Mouse (Mus musculus): ENCODE measurements around the gene Fetub. TPM values are rescaled to one million over a fixed set of nuclear protein-coding genes. Genes with fewer than 3 reads are reported as not detected.

Fetub gene
- polyA plus RNA-seq, 1 experiment from 2014 or later = 7.3 TPM

DNA sequence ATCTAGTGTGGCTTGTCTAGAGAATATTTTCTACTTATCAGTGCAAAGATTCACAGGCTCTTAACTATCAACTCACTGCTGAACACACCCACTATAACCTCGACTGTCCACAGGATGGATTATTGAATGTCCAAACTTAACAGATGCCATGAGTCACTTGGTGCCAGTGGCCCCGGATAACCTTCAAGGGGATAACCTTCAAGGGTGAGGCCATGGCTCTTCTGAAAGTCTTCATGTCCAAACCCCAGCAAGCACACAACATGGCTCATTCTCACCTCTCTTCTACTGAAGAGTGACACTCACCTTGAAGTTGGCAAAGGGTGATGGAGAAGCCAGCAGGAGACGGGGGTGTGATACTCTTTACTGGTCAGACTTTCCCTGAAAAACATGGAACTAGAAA, 31.4 kb upstream of the Fetub start:
- Histone ChIP-seq H3K4me1 (replicated peaks) (peaks cover 36% of the 10 kb centered on the region), H3K9me3 (replicated peaks) (no peaks in the 10 kb centered on the region), H3K9ac (no peak overlapping the region), H3K4me3 (replicated peaks) (no peak overlapping the region), H3K27me3 (no peaks in the 10 kb centered on the region), H3K27ac (replicated peaks) (peak overlapping the region; percentile 61), H3K4me2 (peak overlapping the region; percentile 32), H3K36me3 (replicated peaks) (no peaks in the 10 kb centered on the region)
- ATAC-seq (ENCODE audit: insufficient read depth) = 0 out of 2 replicates have a peak, but pooled peaks have one; percentile 14
- 44% methylated on average over 3 of the region's 3 CpGs for WGBS (ENCODE audit: insufficient replicate concordance)

DNA sequence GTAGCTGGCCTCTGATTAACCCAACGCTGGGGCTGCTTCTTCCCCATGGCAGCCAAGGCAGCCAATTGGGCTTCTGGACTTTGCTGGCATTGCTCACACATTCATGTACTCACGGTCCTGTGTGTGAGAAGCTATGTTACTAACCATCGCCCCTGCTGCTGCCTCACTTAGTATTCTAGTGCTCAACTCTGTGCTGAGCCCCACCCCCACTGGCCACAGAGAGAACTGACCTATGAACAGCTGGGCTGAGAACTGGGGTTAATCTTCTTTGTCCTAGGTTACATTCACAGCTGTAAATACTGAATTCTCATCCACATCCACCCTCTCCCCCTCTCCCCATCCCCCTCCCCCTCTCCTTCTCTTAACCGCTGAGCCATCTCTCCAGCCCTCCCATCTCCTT, 29.3 kb upstream of the Fetub start:
- Histone ChIP-seq H3K27me3 (no peaks in the 10 kb centered on the region), H3K4me2 (no peak overlapping the region), H3K4me3 (replicated peaks) (no peak overlapping the region), H3K27ac (replicated peaks) (no peak overlapping the region; the same call in 1 of the 2 replicates), H3K9ac (no peak overlapping the region), H3K36me3 (replicated peaks) (no peaks in the 10 kb centered on the region), H3K4me1 (replicated peaks) (peaks cover 22% of the 10 kb centered on the region), H3K9me3 (replicated peaks) (no peaks in the 10 kb centered on the region)
- WGBS (ENCODE audit: insufficient replicate concordance) = 52% methylated on average over 4 of the region's 4 CpGs
- no peak for ATAC-seq (ENCODE audit: insufficient read depth)

DNA sequence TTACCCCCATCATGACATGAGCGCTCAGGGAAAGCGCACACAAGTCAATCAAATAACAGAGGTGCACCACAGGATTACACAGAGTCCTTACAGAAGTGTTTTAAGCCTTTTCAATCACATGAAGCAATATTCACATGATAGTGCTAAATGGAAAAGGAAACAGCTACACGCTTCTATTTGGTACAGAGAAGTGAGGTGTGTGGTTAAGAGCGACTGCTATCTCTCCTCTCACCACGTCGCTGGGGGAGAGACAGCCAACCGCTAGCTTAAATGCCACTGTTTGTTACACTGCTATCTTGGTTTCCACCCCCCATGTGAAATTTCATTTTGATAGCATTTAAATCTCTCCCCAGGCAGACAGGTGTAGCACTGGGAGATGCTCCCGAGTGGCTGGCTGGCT, 28.4 kb upstream of the Fetub start:
- peaks cover 22% of the 10 kb centered on the region for H3K4me1 ChIP-seq (replicated peaks)
- no peak overlapping the region for H3K4me2 ChIP-seq
- no peaks in the 10 kb centered on the region for H3K27me3 ChIP-seq
- H3K9me3 ChIP-seq (replicated peaks) = no peaks in the 10 kb centered on the region
- ATAC-seq (ENCODE audit: insufficient read depth) = no peak
- no peaks in the 10 kb centered on the region for H3K36me3 ChIP-seq (replicated peaks)
- 38% methylated on average over 8 of the region's 8 CpGs for WGBS (ENCODE audit: insufficient replicate concordance)
- H3K9ac ChIP-seq = no peak overlapping the region
- H3K27ac ChIP-seq (replicated peaks) = no peak overlapping the region
- no peak overlapping the region for H3K4me3 ChIP-seq (replicated peaks)

DNA sequence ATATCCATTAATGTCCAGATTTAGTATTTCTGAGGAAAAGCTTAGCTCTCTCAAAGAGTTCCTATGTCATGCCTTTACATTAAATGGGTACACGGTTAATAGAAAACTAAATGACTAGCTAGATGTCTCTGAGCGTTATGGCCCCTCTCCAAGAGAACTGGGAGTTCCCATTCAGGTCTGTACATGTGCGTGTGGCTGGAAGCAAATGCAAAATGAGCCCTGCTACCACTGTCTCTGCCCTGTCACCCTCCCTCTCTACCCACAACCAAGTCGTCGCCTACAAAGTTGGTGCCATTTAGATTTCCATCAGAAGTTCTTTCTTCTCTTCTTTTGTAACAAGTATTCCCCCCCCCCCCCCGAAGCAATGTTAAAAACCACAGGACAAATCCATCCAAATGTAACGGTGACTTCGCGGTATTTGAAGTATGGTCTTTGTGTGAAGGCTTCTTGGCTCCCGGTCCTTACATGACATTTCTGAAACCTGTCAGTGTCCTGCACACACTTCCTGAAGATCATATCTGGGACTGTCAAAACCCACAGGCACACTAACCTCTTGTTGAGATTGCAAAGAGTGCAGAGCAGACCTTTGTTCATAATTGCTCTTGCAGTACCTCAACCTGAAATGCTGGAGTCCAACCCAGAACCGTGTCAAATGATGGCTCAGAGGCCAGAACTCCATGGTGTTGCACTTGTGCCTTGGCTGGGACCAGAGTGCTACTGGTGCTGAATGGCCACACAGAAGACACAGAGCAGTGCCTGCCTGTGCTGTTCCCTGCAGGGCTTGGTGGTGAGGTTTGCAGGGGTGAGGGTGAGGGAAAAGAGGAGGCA, 27.2 kb upstream of the Fetub start, which contains the start of gene Ahsg:
Gene Ahsg (plus strand): TSS at position 595 of the 828 bp plus-strand sequence.
- WGBS (ENCODE audit: insufficient replicate concordance) = 36% methylated on average over 11 of the region's 11 CpGs
- H3K36me3 ChIP-seq (replicated peaks) = no peaks in the 10 kb centered on the region
- H3K9me3 ChIP-seq (replicated peaks) = no peaks in the 10 kb centered on the region
- peak within 1 kb of the TSS; percentile 34 for H3K4me3 ChIP-seq (replicated peaks)
- no peaks in the 10 kb centered on the region for H3K27me3 ChIP-seq
- H3K4me2 ChIP-seq = no peak within 1 kb of the TSS
- ATAC-seq (ENCODE audit: insufficient read depth) = no peak
- no peak within 1 kb of the TSS for H3K9ac ChIP-seq
- peaks cover 16% of the 10 kb centered on the region for H3K4me1 ChIP-seq (replicated peaks)
- peak within 1 kb of the TSS; percentile 84 for H3K27ac ChIP-seq (replicated peaks)

DNA sequence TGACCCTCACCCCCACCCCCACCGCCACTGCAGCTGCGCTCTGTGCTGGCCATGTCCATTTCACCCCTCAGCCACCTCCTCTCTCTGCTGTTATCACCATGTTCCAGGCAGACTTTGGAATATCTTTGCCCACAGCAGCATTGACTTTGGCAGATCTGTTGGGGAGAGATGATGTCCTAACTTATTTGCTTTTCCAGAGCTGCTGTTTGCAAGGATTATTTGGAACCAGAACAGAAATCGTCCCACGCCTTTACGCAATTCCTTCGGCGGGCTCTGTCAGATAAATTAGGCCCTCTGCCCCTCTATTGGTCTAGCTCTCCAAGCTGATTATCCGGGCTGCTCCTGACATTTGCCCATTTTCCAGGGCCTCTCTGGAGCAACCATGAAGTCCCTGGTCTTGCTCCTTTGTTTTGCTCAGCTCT, 26.4 kb upstream of the Fetub start:
- H3K27me3 ChIP-seq = no peaks in the 10 kb centered on the region
- peaks cover 16% of the 10 kb centered on the region for H3K4me1 ChIP-seq (replicated peaks)
- H3K9me3 ChIP-seq (replicated peaks) = no peaks in the 10 kb centered on the region
- H3K27ac ChIP-seq (replicated peaks) = peak overlapping the region; percentile 84
- H3K36me3 ChIP-seq (replicated peaks) = no peaks in the 10 kb centered on the region
- ATAC-seq (ENCODE audit: insufficient read depth) = peak; percentile 63
- 66% methylated on average over 8 of the region's 8 CpGs for WGBS (ENCODE audit: insufficient replicate concordance)
- peak overlapping the region; percentile 34 for H3K4me3 ChIP-seq (replicated peaks)
- H3K9ac ChIP-seq = no peak overlapping the region
- no peak overlapping the region for H3K4me2 ChIP-seq

DNA sequence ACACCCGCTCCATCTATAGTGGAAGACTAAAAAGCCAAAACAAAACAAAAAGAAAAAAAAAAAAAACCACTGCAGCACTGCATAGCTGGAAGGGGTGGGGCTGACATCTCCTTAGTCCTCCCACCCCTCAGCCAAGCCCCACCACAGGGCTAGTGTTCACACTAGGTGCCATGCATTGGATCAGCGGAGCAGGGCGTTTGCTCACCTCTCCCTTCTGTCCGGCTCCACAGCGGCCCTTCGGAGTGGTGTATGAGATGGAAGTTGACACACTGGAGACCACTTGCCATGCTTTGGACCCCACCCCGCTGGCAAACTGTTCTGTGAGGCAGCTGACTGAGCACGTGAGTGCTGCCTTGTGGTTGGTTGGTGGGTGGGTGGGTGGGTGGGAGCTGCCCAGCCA, 24.0 kb upstream of the Fetub start:
- Histone ChIP-seq H3K4me3 (replicated peaks) (0 out of 2 replicates have a peak overlapping the region, but pooled peaks have one; percentile 5), H3K9me3 (replicated peaks) (no peaks in the 10 kb centered on the region), H3K27ac (replicated peaks) (peak overlapping the region; percentile 24; the same call in 1 of the 2 replicates), H3K4me1 (replicated peaks) (peaks cover 16% of the 10 kb centered on the region), H3K27me3 (no peaks in the 10 kb centered on the region), H3K9ac (no peak overlapping the region), H3K4me2 (0 out of 2 replicates have a peak overlapping the region, but pooled peaks have one; percentile 23), H3K36me3 (replicated peaks) (no peaks in the 10 kb centered on the region)
- peak; percentile 19; the same call in 1 of the 2 replicates for ATAC-seq (ENCODE audit: insufficient read depth)
- 61% methylated on average over 8 of the region's 8 CpGs for WGBS (ENCODE audit: insufficient replicate concordance)

DNA sequence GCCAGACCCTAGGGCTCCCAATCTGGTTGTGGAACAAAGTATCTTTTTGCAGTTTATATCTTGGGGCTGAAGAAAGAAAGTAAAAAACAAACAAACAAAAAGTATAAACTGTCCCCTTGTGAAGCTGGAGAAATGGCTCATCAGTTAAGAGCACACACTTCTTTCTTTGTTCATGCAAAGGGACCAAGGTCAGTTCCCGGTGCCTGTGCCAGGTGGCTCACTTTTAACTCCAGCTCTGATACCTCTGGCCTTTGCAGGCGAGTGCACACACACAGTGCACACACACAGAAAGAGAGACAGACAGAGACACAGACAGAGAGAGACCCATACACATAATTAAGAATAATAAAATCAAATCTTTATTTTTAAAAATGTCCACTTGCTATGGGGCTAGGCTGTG, 21.5 kb upstream of the Fetub start:
- no peak for ATAC-seq (ENCODE audit: insufficient read depth)
- no peaks in the 10 kb centered on the region for H3K36me3 ChIP-seq (replicated peaks)
- no peaks in the 10 kb centered on the region for H3K27me3 ChIP-seq
- WGBS (ENCODE audit: insufficient replicate concordance) = 32% methylated on average over 2 of the region's 2 CpGs
- H3K9ac ChIP-seq = no peak overlapping the region
- no peak overlapping the region for H3K4me3 ChIP-seq (replicated peaks)
- H3K9me3 ChIP-seq (replicated peaks) = no peaks in the 10 kb centered on the region
- no peak overlapping the region for H3K27ac ChIP-seq (replicated peaks)
- no peak overlapping the region for H3K4me2 ChIP-seq
- no peaks in the 10 kb centered on the region for H3K4me1 ChIP-seq (replicated peaks)

DNA sequence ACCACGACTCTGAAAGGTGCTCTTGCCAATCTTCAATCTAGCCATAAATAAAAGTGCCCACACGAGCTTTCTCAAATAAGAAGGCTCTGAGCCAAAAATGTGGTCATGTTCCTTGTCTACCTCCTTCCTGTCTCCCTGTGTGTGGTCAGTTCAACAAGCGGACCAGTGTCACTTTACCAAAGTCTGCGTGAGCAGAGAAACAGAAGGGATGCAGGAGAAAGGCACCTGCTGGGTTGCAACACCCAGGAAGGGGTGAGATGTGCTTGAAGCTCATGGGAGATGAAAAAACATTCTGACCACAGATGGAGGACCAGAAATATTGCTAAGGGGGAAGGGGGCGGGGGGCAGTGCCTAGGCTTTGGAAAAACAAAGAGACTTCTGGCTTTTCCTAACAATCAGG, 18.8 kb upstream of the Fetub start:
- WGBS (ENCODE audit: insufficient replicate concordance) = 27% methylated on average over 5 of the region's 5 CpGs
- no peak overlapping the region for H3K27ac ChIP-seq (replicated peaks)
- H3K4me3 ChIP-seq (replicated peaks) = no peak overlapping the region
- no peak overlapping the region for H3K9ac ChIP-seq
- H3K4me1 ChIP-seq (replicated peaks) = no peaks in the 10 kb centered on the region
- no peaks in the 10 kb centered on the region for H3K9me3 ChIP-seq (replicated peaks)
- no peak overlapping the region for H3K4me2 ChIP-seq
- ATAC-seq (ENCODE audit: insufficient read depth) = peak; percentile 16; the same call in 1 of the 2 replicates
- no peaks in the 10 kb centered on the region for H3K27me3 ChIP-seq
- H3K36me3 ChIP-seq (replicated peaks) = no peaks in the 10 kb centered on the region

DNA sequence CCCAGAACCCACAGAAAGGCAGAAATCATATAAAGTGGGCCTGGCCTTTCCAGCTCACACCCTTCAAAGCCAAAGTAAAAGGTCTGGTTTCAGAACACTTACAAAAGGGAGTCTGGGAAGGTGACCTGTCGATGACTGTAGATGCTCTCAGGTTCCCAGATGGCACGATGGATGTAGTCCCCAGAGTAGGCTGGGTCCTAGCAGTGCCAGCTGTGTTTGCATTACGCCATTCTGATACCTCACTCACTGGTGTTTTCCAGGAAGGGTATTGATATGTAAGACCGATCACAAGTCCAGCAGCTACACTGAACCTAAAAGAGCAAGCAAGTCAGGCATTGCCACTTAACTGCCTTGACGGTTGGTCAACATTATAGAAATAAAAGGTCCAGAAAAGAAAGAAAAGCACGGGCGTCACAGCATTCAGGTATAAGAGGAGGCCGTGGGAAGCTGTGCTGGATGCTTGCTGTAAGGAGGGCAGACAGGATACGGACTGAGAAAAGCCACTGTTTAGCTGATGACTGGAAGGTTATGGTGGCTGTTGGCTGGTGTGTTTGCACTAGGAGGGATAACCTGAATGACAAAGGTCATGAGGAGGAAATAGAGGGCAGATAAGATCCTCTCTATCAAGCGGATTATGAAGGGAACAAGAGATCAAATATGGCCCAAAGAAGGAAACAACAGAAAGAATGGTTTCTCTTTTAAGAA, 18.1 kb upstream of the Fetub start:
- H3K9me3 ChIP-seq (replicated peaks) = no peaks in the 10 kb centered on the region
- H3K4me1 ChIP-seq (replicated peaks) = no peaks in the 10 kb centered on the region
- H3K27me3 ChIP-seq = no peaks in the 10 kb centered on the region
- no peak overlapping the region for H3K4me2 ChIP-seq
- no peak overlapping the region for H3K9ac ChIP-seq
- H3K27ac ChIP-seq (replicated peaks) = no peak overlapping the region
- H3K36me3 ChIP-seq (replicated peaks) = no peaks in the 10 kb centered on the region
- H3K4me3 ChIP-seq (replicated peaks) = no peak overlapping the region
- peak; percentile 62 for ATAC-seq (ENCODE audit: insufficient read depth)
- WGBS (ENCODE audit: insufficient replicate concordance) = 55% methylated on average over 10 of the region's 10 CpGs

DNA sequence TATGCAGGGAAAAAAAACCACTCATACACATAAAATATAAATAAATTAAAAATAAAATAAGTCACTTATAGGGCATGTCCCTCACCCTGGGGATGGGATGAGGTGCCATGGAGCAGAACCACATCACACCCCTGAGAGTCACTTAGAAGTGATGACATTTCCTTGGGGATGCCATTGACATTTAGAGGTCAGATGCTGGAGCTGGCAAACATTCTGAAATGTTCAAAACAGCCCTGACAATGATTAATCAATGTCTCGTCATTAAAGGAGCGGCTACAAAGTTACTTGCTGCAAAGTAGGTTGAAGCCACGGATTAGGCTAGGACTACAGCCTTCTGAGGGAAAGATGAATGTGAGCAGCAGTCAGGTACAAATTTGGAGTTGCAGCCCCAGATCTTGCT, 16.8 kb upstream of the Fetub start:
- Histone ChIP-seq H3K4me2 (no peak overlapping the region), H3K36me3 (replicated peaks) (no peaks in the 10 kb centered on the region), H3K4me3 (replicated peaks) (no peak overlapping the region), H3K9me3 (replicated peaks) (no peaks in the 10 kb centered on the region), H3K9ac (no peak overlapping the region), H3K27me3 (no peaks in the 10 kb centered on the region), H3K4me1 (replicated peaks) (no peaks in the 10 kb centered on the region), H3K27ac (replicated peaks) (no peak overlapping the region)
- no peak for ATAC-seq (ENCODE audit: insufficient read depth)
- 54% methylated on average over 3 of the region's 3 CpGs for WGBS (ENCODE audit: insufficient replicate concordance)

DNA sequence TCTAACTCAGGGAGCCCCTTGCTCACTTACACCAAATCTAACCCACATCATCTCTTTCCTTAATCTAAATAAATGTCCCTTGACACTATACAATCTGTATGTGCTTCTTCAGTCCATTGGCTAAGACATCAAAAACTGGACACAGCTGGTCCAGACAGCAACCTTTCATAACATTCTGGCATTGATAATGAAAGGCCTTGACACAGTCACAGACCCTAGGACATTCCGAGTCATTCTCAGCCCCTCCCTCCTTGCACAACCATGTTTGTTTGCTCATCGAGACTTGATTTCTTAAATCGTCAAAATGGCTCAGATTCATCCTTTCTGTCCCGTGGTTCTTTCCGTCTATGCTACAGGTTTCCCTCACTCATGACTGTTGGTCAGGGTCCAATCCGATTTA, 8.8 kb upstream of the Fetub start:
- no peak for ATAC-seq (ENCODE audit: insufficient read depth)
- no peak overlapping the region for H3K27ac ChIP-seq (replicated peaks)
- 57% methylated on average over 6 of the region's 6 CpGs for WGBS (ENCODE audit: insufficient replicate concordance)

More for the DNA sequence above, 8.8 kb upstream of the Fetub start:
- Histone ChIP-seq H3K4me2 (no peak overlapping the region), H3K4me1 (replicated peaks) (no peaks in the 10 kb centered on the region), H3K36me3 (replicated peaks) (no peaks in the 10 kb centered on the region), H3K9ac (no peak overlapping the region), H3K4me3 (replicated peaks) (no peak overlapping the region), H3K27me3 (no peaks in the 10 kb centered on the region), H3K9me3 (replicated peaks) (no peaks in the 10 kb centered on the region)
